Mouse (Mus musculus) CH12.LX (cell line): ENCODE results near the gene Hist1h2ab.

Source experiments
- CTCF ChIP-seq, 2 experiments: IDR thresholded peaks in 1 of 2; conservative IDR thresholded peaks in 1 of 2; 2 replicates each; pipeline ENCODE4 v1.5.1; 2011 to 2012; ENCODE audit warnings: low read depth in 2 of 2, low read length in 2 of 2, improper control_type of control experiment in 1 of 2, inconsistent platforms in 1 of 2, mild to moderate bottlenecking in 1 of 2, moderate library complexity in 1 of 2
- ELF1 ChIP-seq: IDR thresholded peaks from 2 replicates; pipeline ENCODE4 v1.6.1; 2014; ENCODE audit warnings: low read depth, mild to moderate bottlenecking, inconsistent platforms, low read length, improper control_type of control experiment
- EP300 ChIP-seq: IDR thresholded peaks from 2 replicates; pipeline ENCODE4 v1.6.1; 2011; ENCODE audit warnings: low read length, improper control_type of control experiment
- JUN ChIP-seq: IDR thresholded peaks from 2 replicates; pipeline ENCODE4 v1.6.1; 2011; ENCODE audit warnings: low read depth, mild to moderate bottlenecking, low read length, improper control_type of control experiment, moderate library complexity; ENCODE audit not compliant: insufficient read depth
- MAX ChIP-seq: IDR thresholded peaks from 2 replicates; pipeline ENCODE4 v1.6.1; 2011; ENCODE audit warnings: low read length, improper control_type of control experiment
- MAZ ChIP-seq: IDR thresholded peaks from 2 replicates; pipeline ENCODE4 v1.6.1; 2012; ENCODE audit warnings: low read depth, mild to moderate bottlenecking, inconsistent platforms, low read length, improper control_type of control experiment, moderate library complexity
- POLR2A ChIP-seq: IDR thresholded peaks from 2 replicates; pipeline ENCODE4 v1.6.1; 2011; ENCODE audit warnings: low read depth, mild to moderate bottlenecking, improper control_type of control experiment, low read length
- RCOR1 ChIP-seq: conservative IDR thresholded peaks from 2 replicates; pipeline ENCODE4 v1.6.1; 2012; ENCODE audit warnings: low read depth, mild to moderate bottlenecking, inconsistent platforms, low read length, improper control_type of control experiment
- SMC3 ChIP-seq: IDR thresholded peaks from 2 replicates; pipeline ENCODE4 v1.6.1; 2011; ENCODE audit warnings: low read depth, low read length, improper control_type of control experiment
- TCF12 ChIP-seq: IDR thresholded peaks from 2 replicates; pipeline ENCODE4 v1.6.1; 2014; ENCODE audit warnings: low read depth, mild to moderate bottlenecking, inconsistent platforms, low read length, improper control_type of control experiment
- UBTF ChIP-seq: IDR thresholded peaks from 2 replicates; pipeline ENCODE4 v1.6.1; 2012; ENCODE audit warnings: low read depth, mild to moderate bottlenecking, inconsistent platforms, low read length, improper control_type of control experiment, moderate library complexity
- USF1 ChIP-seq: IDR thresholded peaks from 2 replicates; pipeline ENCODE4 v1.6.1; 2014; ENCODE audit warnings: low read depth, mild to moderate bottlenecking, inconsistent platforms, low read length, improper control_type of control experiment

DNA sequence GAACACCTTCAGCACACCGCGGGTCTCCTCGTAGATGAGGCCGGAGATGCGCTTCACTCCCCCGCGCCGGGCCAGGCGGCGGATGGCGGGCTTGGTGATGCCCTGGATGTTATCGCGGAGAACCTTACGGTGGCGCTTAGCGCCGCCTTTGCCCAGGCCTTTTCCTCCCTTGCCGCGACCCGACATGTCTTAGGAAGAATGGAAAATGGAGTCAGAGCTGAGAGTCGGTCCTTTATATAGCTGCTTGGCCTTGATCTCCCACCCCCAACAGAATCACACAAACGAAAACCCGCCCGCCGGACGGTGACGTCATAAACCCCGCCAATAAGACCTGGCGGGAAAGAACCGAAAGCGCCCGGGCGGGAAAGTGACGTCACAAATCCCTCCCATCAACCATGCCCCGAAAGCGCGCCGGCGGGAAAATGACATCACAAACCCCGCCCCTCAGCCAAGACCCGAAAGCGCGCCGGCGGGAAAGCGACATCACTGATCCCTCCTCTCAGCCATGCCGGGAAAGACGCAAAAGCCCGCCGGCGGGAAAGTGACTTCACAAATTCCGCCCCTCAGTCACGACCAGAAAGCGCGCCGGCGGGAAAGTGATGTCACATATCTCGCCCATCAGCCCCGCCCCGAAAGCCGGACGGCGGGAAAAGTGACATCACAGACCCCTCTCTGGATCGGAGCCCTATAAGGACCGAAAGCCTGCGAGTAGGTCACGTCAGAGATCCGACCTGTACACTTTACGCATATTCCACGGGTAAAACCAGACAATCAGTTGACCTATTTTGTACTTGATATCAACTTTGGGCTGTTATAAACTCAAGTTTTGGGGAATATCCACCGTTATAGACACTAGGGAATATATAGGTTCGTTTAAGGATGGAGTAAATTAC lies 10.3 kb downstream of the Hist1h2ab start, which contains the start of gene Hist1h4a:
- TF ChIP-seq TCF12 (peak; percentile 81), EP300 (no peak), UBTF (peak; percentile 81; the same call in 1 of the 2 replicates), POLR2A (peak; percentile 73), SMC3 (no peak), CTCF (conservative IDR thresholded peaks at IDR 0.05 in 1 of 2, IDR thresholded peaks at IDR 0.05 in 1 of 2; ENCODE audit: low read depth in 2 of 2, low read length in 2 of 2) (no peak), USF1 (no peak), MAZ (no peak; the same call in 1 of the 2 replicates), JUN (peak; percentile 79), ELF1 (peak; percentile 54), MAX (peak; percentile 84), RCOR1 (peak; percentile 79)
